ENCODE assay signal across 8 mouse cellular contexts in genomic region chr5:66151301-66152188, GRCm38 (mm10). TPM values are rescaled to one million over a fixed set of nuclear protein-coding genes. Genes with fewer than 3 reads are reported as not detected.
A peak's percentile ranks its signal among the peaks of the same experiment; 100 is the strongest.
DNase-seq lines count a peak whose midpoint lies in the region; ATAC-seq lines count a peak whose summit lies in the region.

No protein-coding gene starts in this region.

- WGBS in embryonic facial prominence, embryonic 10.5 days = 4% methylated on average over 37 of the region's 37 CpGs
- 7% methylated on average over 37 of the region's 37 CpGs for WGBS in limb, embryonic 11.5 days
- WGBS in midbrain, embryonic 14.5 days = 7% methylated on average over 37 of the region's 37 CpGs
- 9% methylated on average over 37 of the region's 37 CpGs for WGBS in stomach, embryonic 14.5 days

- peaks cover 22% of the 10 kb centered on the region for H3K4me1 ChIP-seq in embryonic facial prominence, embryonic 10.5 days
- H3K4me1 ChIP-seq in limb, embryonic 11.5 days (ENCODE audit: control insufficient read depth, insufficient read depth, low read length) = no peaks in the 10 kb centered on the region
- 0 out of 2 replicates have a peak, but pooled peaks cover 10% of the 10 kb centered on the region for H3K4me1 ChIP-seq in midbrain, embryonic 14.5 days (ENCODE audit: control insufficient read depth, insufficient read depth, low read length)
- H3K4me1 ChIP-seq in stomach, embryonic 14.5 days (ENCODE audit: control insufficient read depth, insufficient read depth, low read length) = 0 out of 2 replicates have a peak, but pooled peaks cover 3% of the 10 kb centered on the region

- H3K4me2 ChIP-seq in limb, embryonic 11.5 days (ENCODE audit: low read depth, severe bottlenecking) = peak overlapping the region; percentile 72
- peak overlapping the region; percentile 69 for H3K4me2 ChIP-seq in midbrain, embryonic 14.5 days (ENCODE audit: low read length)
- H3K4me2 ChIP-seq in stomach, embryonic 14.5 days (replicated peaks; ENCODE audit: low read depth, low read length) = peak overlapping the region; percentile 87

- DNase-seq in gastrocnemius, postnatal 25 days = peak; percentile 7
- DNase-seq in gastrocnemius, adult 8-10 months (ENCODE audit: low spot score in 2 of 2) = no peak
- DNase-seq in embryonic facial prominence, embryonic 10.5 days (ENCODE audit: low spot score) = peak; percentile 69
- DNase-seq in heart, postnatal 4 days = peak; percentile 20
- peak; percentile 63 for DNase-seq in limb, embryonic 11.5 days (ENCODE audit: low spot score)
- DNase-seq in midbrain, embryonic 14.5 days = peak; percentile 58
- no peak for DNase-seq in right cerebral cortex, postnatal 14 days

- H3K27me3 ChIP-seq in embryonic facial prominence, embryonic 10.5 days (replicated peaks; ENCODE audit: low read depth, poor library complexity, severe bottlenecking) = peaks cover 72% of the 10 kb centered on the region
- peaks cover 7% of the 10 kb centered on the region; the same call in 1 of the 2 replicates for H3K27me3 ChIP-seq in limb, embryonic 11.5 days (ENCODE audit: control insufficient read depth, insufficient read depth, low read length)
- peaks cover 31% of the 10 kb centered on the region for H3K27me3 ChIP-seq in midbrain, embryonic 14.5 days (ENCODE audit: control insufficient read depth, insufficient read depth, low read length)
- H3K27me3 ChIP-seq in stomach, embryonic 14.5 days (ENCODE audit: control insufficient read depth, insufficient read depth, low read length) = peaks cover 7% of the 10 kb centered on the region; the same call in 1 of the 2 replicates

- H3K4me3 ChIP-seq in embryonic facial prominence, embryonic 10.5 days = peak overlapping the region; percentile 62
- H3K4me3 ChIP-seq in limb, embryonic 11.5 days (ENCODE audit: low read depth, low read length) = peak overlapping the region; percentile 33
- H3K4me3 ChIP-seq in midbrain, embryonic 14.5 days (replicated peaks; ENCODE audit: low read depth, low read length) = peak overlapping the region; percentile 38
- H3K4me3 ChIP-seq in stomach, embryonic 14.5 days (ENCODE audit: low read depth, low read length) = peak overlapping the region; percentile 52

- peak; percentile 62 for ATAC-seq in limb, embryonic 11.5 days (ENCODE audit: insufficient number of reproducible peaks, low FRiP score, low TSS enrichment, low read depth)
- no peak for ATAC-seq in midbrain, embryonic 14.5 days (ENCODE audit: low FRiP score, low TSS enrichment)
- peak; percentile 69 for ATAC-seq in stomach, embryonic 14.5 days (ENCODE audit: insufficient number of reproducible peaks, insufficient read depth, low FRiP score, low read depth)

- H3K27ac ChIP-seq in embryonic facial prominence, embryonic 10.5 days (replicated peaks) = peak overlapping the region; percentile 77
- no peak overlapping the region for H3K27ac ChIP-seq in limb, embryonic 11.5 days (replicated peaks; ENCODE audit: low read depth, low read length)
- no peak overlapping the region for H3K27ac ChIP-seq in midbrain, embryonic 14.5 days (replicated peaks; ENCODE audit: low read depth, low read length)
- H3K27ac ChIP-seq in stomach, embryonic 14.5 days (ENCODE audit: low read length) = peak overlapping the region; percentile 94

- H3K9ac ChIP-seq in limb, embryonic 11.5 days (ENCODE audit: low read length) = peak overlapping the region; percentile 27; the same call in 1 of the 2 replicates
- H3K9ac ChIP-seq in midbrain, embryonic 14.5 days (replicated peaks; ENCODE audit: low read length) = peak overlapping the region; percentile 45; the same call in 1 of the 2 replicates
- peak overlapping the region; percentile 46; the same call in 1 of the 2 replicates for H3K9ac ChIP-seq in stomach, embryonic 14.5 days (replicated peaks; ENCODE audit: low read depth, low read length)

- no peaks in the 10 kb centered on the region for H3K36me3 ChIP-seq in embryonic facial prominence, embryonic 10.5 days (replicated peaks)
- H3K36me3 ChIP-seq in limb, embryonic 11.5 days (ENCODE audit: control insufficient read depth, insufficient read depth, low read length) = no peaks in the 10 kb centered on the region
- H3K36me3 ChIP-seq in midbrain, embryonic 14.5 days (ENCODE audit: control insufficient read depth, insufficient read depth, low read length) = no peaks in the 10 kb centered on the region
- H3K36me3 ChIP-seq in stomach, embryonic 14.5 days (ENCODE audit: control insufficient read depth, insufficient read depth, low read length) = no peaks in the 10 kb centered on the region

- no peaks in the 10 kb centered on the region for H3K9me3 ChIP-seq in embryonic facial prominence, embryonic 10.5 days
- H3K9me3 ChIP-seq in limb, embryonic 11.5 days (ENCODE audit: control insufficient read depth, low read length) = no peaks in the 10 kb centered on the region
- H3K9me3 ChIP-seq in midbrain, embryonic 14.5 days (ENCODE audit: control insufficient read depth, low read length) = no peaks in the 10 kb centered on the region
- no peaks in the 10 kb centered on the region for H3K9me3 ChIP-seq in stomach, embryonic 14.5 days (ENCODE audit: control insufficient read depth, low read depth, low read length)

RNA-seq across cellular contexts. Expression of gene Rbm47, which starts 21.4 kb away (rescaled TPM):
- 1 to 10 TPM in 1 of 2 experiments, under 1 TPM in 1; 0.61 to 1.2 TPM for total RNA-seq in gastrocnemius, postnatal 25 days (2021)
- 1 to 10 TPM in 1 of 4 experiments, under 1 TPM in 3; 0.27 to 1.8 (median 0.63) TPM for total RNA-seq in gastrocnemius, adult 8-10 months (2022)
- polyA plus RNA-seq in embryonic facial prominence, embryonic 10.5 days (2016; fragmentation: Nextera tagmentation; extraction: Ambion mirVana) = 3.2 and 4.4 TPM in 2 replicates
- 1 to 10 TPM; 1.8 to 2.9 TPM for total RNA-seq in heart, postnatal 4 days (2021)
- 0.75 and 0.89 TPM in 2 replicates for polyA plus RNA-seq in limb, embryonic 11.5 days (2014; fragmentation: Nextera tagmentation; extraction: Ambion mirVana)
- 0.30 and 1.0 TPM in 2 replicates for polyA plus RNA-seq in midbrain, embryonic 14.5 days (2014; fragmentation: Nextera tagmentation; extraction: Ambion mirVana)
- 51.1 and 53.2 TPM in 2 replicates for polyA plus RNA-seq in stomach, embryonic 14.5 days (2014; fragmentation: Nextera tagmentation; extraction: Ambion mirVana)

Comparison
In these comparisons a context has a peak if more than half of its experiments do, and no peak if none do; other contexts are left out.
1. DNase-seq: peak in gastrocnemius, postnatal 25 days (single experiment), embryonic facial prominence, embryonic 10.5 days (single experiment), heart, postnatal 4 days (single experiment), limb, embryonic 11.5 days (single experiment) and midbrain, embryonic 14.5 days (single experiment); none in gastrocnemius, adult 8-10 months (0 of 2) and right cerebral cortex, postnatal 14 days (single experiment).
2. H3K27ac ChIP-seq: peak in embryonic facial prominence, embryonic 10.5 days (single experiment) and stomach, embryonic 14.5 days (single experiment); none in limb, embryonic 11.5 days (single experiment) and midbrain, embryonic 14.5 days (single experiment).
3. Peak in every context shown above with its lines, with median percentiles within 50 percentile points of each other: H3K4me3 ChIP-seq, H3K4me2 ChIP-seq and H3K9ac ChIP-seq.